Mouse (Mus musculus) retina, adult 2 months (tissue): ENCODE measurements around the gene Met.

ENCODE experiments used
- DNase-seq: peaks from one replicate; pipeline ENCODE4 v3.0.0-alpha.2; 2012; ENCODE audit warnings: low read depth, low spot score

The Met gene

DNA sequence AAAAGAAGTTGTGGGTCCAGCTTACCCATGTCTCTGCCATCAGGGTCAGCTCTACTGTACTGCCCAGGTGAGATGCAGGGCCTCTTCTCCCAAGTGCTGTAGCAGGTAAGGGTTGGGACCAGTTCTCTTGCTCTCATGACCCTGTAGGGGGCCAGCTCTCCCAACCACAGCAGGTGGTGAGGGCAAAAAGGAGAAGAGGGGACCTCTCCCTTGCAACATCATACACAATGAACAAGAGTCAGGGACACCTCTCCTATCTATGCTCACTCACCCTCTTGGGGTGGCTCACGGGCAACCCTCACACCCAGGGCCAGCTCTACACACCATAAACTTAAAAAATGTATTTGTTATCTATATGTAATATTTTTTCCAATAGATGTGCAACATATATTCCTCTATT lies 143.3 kb downstream of the Met start:
- no peak for DNase-seq

DNA sequence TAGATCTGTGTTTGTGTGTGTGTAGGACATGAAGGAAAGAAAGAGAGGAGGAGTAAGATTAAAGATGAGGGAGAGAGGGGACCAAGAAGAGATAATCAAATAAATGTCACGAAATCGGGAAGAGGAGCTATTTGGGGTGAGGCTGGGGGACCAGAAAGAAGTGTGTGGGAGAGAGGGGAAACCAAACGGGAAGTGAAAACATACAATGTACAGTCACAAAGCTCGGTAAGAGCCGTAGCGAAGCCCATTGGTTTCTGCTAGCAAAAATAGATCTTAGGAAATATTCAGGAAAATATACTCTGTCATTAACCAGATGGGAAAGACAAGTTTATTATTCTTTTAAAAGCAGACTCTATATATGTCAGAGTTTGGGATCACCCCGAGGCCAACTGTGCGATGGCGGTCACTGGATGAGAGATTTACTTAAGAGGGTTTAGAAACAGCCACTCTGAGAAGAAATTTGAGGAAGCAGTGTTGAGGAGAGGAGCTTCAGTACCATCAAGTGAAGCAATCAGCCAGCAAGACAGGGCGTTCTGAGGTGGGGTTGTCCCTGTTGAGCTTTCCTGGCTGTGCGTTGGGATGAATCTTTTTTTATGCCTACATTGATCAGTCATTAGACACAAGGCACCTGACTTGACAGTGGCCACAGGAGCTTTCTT lies 147.9 kb downstream of the Met start:
- DNase-seq = no peak

DNA sequence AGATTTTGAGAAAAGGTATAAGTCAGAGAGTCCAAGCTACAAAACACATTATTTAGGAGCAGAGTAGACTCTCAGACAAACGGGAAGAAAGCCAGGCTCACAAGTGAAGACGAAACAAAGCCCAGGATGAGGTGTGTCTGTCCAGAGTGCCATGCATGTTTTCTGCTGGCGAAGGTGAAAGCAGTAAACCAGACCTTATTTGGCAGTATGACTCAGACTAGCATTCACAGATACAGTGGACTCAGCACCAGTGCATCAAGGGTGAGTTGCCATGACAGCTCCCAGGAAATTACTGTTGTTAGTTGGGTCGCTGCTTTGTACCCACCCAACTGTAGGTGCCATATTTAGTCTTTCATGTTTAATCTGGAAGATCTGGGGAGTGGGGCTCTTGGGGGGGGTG lies 149.1 kb downstream of the Met start:
- no peak for DNase-seq

DNA sequence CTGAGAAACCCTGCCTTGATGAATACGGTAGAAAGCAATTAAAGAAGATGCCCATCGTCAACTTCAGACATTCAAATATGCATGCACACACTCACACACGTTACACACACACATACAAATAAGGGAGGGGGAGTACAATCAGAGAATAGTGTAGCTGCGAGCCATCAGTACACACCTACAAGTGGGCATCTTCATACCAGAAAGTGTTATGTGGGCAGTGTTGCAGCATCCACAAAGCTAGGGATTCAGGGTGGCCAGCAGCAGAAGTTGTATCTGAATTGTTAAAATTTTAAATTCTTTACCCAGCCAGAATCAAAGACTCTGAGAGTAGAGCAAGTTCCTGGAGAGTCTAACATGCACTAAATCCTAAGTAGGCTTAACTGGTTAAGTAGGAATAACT lies 157.2 kb downstream of the Met start:
- DNase-seq = no peak

DNA sequence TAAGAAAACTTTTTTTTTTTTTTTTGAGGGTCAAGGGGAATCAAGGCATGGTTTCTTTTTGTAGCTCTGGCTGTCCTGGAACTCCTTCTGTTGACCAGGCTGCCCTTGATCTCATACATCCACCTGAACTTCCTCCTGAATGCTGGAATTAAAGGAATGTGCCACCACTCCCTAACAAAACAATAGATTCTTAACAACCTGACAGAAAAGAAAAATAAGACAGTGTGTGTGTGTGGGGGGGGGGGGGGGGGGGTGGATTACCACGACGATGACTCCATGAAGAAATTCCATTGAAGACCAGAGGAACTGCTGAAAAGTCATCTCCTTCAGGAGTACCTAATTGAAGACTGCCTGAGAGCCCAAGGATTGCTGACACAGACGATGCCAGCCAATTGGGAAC lies 157.8 kb downstream of the Met start:
- no peak for DNase-seq
